Mouse (Mus musculus) layer of hippocampus, adult 11-12 months (tissue): ENCODE data around the gene Ltbp3.

Experiments
- DNase-seq: peaks from one replicate; pipeline ENCODE4 v3.0.0; 2022; ENCODE audit warnings: low spot score

Gene Ltbp3

GRCm38 (mm10) chr19:5756321-5756985 is 15.7 kb downstream of the Ltbp3 start:
- DNase-seq, result peak; percentile 77

GRCm38 (mm10) chr19:5756991-5757636 is 16.4 kb downstream of the Ltbp3 start:
- no peak for DNase-seq

DNA sequence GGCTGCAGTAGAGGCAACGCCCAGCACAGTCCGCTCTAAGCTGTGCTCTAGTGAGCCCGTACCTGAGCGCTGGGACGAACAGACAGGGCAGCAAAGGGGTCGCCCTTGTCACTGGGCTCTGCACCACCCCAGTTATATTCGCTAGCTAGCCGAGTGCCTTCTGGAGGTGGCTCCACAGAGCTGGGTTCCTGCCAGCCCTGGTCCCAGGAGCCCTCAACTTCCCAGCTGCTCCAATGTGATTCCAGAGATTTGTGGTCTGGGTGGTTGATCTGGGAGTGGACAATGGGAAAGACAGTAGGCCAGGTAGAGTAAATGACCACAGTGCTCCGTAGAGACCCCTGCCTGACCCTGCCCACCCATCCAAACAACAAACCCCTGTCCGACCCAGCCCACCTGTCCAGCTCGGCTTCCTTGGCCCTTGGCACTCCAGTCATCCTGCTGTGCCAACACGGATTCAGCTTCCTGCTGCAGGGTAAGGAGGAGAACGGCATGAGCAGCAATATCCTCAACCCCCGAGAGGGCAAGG is 18.2 kb downstream of the Ltbp3 start:
- DNase-seq, result no peak

DNA sequence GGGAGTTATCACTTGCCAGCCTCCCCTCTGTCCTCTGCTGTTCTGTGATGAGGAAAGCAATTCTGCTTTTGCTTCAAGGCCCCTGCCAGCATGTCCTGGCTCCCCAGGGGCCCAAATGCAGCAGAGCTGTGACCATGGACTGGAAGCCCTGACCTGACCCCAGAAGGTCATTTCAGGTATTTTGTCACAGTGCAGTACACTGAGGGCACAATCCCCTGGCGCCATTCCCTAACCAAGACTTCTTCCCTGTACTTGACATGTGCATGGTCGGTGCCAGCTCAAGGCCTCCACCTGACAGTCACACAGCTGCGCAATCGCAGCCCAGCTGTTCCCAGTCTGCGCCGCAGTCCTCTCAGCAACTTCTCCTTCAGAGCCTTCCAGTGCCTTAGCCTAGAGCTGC is 22.5 kb downstream of the Ltbp3 start:
- DNase-seq, result no peak

DNA sequence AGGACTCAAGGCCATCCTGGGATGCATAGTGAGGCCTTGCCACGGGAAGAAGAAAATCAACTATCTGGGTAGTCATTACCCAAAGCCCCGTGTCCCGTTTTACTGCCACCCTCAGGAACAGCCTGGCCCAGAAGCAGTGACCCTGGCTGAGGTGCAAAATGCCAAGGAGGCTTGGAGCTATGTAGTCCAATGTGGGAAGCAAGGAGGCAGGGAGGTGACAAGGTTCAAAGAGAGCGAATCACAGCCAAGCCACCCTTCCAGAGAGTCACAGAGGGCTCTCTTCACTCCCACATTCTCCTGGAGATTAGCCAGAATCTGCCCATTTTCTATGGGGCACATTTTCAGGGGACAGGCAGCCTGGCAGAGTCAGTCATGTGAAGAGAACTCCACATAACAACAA is 26.6 kb downstream of the Ltbp3 start:
- no peak for DNase-seq

- DNase-seq, result no peak
These were observed 29.6 kb downstream of the Ltbp3 start for GRCm38 (mm10) chr19:5770311-5770710.

DNA sequence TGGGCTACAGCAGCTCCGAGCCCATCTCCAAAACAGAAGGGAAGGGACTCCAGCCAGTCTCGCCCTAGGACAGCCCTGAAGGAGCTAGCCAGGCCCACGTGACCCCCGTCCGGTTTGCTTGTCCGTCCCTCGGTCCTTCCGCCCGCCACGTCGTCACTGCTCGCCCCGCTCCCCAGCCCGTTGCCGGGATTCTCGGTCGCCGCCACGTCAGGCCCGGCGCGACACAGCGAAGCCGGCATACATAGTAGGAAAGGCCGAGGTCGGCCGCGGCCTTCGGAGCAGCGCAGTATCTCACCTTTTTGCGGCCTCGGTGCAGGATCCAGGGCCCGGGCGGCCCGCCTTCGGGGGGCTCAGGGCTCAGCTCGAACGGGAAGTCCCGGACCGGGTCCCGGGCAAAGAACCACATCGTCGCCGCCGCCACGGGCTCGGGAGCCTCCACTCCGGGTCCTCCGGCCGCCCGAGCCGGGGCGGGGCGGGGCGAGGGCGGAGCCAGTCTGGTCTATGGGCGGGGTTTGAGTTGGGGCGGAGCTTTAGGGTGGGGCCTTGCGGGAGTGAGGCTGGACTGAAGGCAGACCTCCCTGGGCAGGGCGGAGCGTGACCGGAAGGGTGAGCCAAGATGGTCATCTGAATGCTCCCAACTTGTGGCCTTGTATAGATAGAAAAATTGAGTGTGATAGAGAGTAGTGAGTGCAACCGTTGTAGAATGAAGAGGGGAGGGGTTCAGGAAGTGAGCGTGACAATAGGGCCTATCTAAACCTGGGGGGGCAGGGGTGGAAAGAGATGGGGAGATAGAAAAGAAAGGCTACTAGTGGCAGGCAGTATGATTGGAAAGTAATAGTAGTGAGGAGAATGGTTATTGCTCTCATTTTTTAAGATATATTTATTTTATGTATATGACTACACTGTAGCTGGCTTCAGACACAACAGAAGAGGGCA is 30.5 kb downstream of the Ltbp3 start, which contains the start of gene Scyl1:
TSS of gene Scyl1 (minus strand) at position 495 of the 936 bp plus-strand sequence.
- peak; percentile 93 for DNase-seq

DNA sequence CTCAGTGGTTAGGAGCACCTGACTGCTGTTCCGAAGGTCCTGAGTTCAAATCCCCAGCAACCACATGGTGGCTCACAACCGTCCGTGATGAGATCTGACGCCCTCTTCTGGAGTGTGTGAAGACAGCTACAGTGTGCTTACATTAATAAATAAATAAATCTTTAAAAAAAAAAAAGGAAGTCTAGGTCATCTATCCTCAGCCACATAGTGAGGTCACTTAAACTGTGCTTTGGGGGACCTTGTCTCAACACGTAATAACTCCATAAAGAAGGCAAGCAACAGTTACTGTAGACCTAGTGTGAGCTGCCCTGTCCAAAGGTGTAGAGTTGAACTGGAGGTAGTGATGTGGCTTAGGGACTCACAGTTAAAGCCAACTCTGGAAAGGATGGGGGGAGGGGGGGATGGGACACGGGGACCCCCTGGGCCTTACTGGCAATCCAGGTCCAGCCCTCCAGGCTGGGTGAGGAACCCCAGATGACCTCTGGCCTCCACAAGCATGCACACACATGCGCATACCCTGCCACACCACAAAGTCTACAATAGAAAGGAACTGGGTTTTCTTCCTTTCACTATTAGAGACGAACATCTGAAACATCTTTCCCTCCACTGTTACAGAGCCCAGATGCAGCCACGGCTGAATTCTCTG is 36.8 kb downstream of the Ltbp3 start:
- DNase-seq, result no peak

- no peak for DNase-seq
These were observed 37.6 kb downstream of the Ltbp3 start for GRCm38 (mm10) chr19:5778312-5778711.

- DNase-seq, result no peak
These were observed 39.5 kb downstream of the Ltbp3 start for GRCm38 (mm10) chr19:5780203-5780602.

DNA sequence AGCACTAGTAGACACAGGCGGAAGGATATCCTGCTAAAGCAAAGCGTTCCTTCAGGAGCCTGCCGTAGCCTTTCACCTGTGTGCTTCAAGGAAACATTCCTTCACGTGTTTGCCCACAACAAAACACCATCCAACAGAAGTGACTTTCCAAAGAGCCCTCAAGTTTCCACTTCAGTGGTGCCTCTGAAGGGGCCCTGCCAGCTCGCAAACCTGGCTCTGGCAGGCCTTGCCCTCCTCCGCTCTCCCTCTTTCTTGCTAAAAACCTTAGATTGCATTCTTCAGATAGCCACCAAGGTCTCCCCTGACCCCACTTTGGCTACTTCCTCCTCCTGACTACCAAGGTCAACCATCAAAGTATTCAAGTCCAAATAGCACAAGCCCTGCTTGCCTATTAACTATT is 40.8 kb downstream of the Ltbp3 start:
- DNase-seq, result no peak

GRCm38 (mm10) chr19:5782121-5782520 is 41.4 kb downstream of the Ltbp3 start:
- no peak for DNase-seq

- DNase-seq, result no peak
These were observed 44.4 kb downstream of the Ltbp3 start for GRCm38 (mm10) chr19:5784958-5785577.

- peak; percentile 92 for DNase-seq
These were observed 45.9 kb downstream of the Ltbp3 start for GRCm38 (mm10) chr19:5786441-5787114.

DNA sequence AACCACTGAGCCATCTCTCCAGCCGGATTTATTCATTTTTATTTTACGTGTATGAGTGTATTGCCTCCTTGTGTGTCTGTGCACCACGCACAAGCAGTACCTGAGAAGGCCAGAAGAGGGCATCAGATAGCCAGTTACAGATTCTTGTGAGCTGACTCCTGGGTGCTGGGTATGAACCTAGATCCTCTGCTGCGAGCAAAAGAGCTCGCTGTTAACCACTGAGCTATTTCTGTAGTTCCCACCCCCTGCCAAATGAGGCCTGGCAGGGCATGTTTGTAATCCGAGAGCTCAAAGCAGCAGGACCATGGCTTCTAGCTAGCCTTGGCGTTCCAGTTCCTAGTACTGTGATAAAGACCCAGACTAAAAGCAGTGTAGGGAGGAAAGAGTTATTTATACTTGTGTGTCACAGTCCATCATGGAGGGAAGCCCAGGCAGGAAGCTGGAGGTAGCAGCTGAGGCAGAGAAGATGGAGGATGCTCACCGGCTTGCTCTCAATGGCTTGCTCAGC is 46.5 kb downstream of the Ltbp3 start:
- DNase-seq, result peak; percentile 91

DNA sequence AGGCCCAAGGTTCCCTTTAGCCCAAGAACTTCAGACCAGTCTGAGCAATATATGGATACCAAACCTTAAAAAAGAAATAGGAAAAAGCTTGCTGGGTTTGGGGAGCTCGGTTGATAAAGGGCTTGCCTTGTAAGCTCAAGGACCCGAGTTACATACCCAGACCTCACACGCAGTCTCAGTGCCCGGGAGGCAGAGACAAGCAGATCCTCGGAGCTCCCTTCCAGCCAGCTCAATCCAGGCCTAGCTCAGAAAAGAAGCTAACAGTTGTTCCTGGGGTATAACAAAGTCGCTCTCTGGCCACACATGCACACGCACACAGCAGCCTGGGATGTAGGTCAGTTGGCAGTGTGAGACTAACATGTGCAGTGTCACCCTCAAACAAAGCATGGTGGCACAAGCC is 47.2 kb downstream of the Ltbp3 start:
- no peak for DNase-seq

- no peak for DNase-seq
These were observed 47.9 kb downstream of the Ltbp3 start for GRCm38 (mm10) chr19:5788620-5789019.

DNA sequence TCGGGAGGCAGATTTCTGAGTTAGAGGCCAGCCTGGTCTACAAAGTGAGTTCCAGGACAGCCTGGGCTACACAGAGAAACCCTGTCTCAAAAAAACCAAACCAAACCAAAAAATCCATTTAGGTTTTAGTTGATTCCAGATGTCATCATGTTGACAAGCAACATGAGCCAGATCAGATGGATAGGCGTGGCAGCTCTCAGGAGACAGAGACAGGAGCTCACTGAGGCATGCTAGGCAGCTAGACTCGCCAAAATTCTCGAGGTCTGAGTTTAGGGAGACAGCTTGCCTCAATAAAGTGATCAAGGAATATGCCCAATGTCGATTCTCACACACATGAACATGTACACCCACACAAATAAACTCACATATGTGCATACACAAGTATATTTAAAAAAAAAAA is 48.4 kb downstream of the Ltbp3 start:
- DNase-seq, result no peak

DNA sequence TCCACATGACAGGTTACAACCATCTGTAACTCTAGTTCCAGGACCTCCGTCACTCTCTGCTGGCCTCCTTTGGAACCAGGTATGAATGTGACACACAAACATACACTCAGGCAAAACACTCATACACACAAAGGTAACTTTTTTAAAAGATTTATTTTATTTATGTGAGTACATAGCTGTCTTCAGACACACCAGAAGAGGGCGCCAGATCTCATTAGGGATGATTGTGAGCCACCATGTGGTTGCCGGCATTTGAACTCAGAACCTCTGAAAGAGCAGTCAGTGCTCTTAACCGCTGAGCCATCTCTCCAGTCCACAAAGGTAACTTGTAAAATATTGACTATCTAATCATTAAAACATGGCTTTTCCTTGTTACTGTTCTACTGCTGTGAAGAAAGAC is 50.6 kb downstream of the Ltbp3 start:
- DNase-seq, result no peak

DNA sequence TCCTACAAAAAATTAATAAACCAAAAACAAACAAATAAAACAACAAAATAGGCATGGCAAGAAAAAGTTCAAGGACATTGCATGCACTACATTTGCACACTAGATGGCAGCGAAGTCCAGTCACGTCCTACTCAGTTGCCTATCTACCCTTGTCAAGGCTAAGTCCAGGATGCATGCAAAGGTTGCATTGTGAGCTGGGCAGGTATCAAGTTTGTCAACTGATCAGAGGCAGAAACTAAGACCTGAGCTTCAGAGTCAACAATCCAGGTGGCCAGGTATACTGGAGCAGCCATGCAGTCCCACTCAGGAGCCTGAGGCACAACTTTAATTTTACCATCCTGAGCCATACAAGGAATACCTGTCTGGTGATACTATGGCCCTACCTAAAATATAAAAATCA is 52.4 kb downstream of the Ltbp3 start:
- DNase-seq, result peak; percentile 69
